Mouse (Mus musculus) urinary bladder, postnatal 25 days (tissue): ENCODE data around the gene Cntnap1.
"Not testable (repeated sequence)": the region's sequence is repeated elsewhere in the genome, so short reads cannot be mapped to it uniquely, and the experiment has no call there.

Experiments used
- DNase-seq: peaks from one replicate; pipeline ENCODE4 v3.0.0; 2022; ENCODE audit warnings: low spot score

Cntnap1 gene

DNA sequence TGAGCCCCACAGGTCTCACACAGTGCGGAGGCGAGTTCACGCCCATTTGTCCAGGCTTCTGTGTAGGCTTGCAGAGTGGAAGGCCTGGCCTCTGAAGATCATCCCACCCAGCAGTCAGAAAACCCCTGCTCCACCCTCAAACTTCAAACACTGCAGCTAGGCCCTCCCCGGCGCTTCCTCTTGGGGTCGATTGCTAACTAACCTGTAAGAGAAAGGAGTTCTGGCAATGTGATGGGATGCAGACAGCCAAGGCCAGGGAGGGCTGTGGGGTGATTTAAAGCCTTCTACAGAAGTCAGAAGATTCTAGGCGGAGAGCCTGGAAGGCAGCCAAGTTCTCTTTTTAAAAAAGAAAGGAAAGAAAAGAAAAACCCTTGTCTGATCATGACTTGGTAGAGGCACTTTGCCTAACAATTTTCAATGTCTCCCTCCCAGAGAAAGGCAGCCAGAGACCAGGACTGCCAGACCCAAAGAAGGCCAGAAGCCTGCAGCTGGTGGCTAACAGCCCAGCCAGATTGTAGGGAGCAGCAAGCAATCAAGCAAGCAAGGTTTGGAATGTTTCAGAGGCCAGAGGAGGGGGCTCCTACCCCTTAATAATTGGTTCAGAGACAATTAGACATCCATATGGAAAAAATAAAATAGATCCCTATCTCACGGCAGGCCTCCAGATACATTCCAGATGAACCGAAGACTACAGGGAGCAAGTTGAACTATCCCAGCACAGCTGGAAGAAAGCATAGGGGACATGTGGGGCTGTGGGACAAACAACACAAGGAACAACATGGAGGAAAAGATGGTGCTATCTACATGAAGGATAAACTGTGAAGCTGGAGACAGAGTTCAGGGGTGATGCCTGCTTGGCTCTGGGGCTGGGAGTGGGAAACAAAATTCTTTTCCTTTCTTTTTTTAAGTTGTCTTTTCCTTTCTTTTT is 20.9 kb upstream of the Cntnap1 start:
- no peak for DNase-seq

DNA sequence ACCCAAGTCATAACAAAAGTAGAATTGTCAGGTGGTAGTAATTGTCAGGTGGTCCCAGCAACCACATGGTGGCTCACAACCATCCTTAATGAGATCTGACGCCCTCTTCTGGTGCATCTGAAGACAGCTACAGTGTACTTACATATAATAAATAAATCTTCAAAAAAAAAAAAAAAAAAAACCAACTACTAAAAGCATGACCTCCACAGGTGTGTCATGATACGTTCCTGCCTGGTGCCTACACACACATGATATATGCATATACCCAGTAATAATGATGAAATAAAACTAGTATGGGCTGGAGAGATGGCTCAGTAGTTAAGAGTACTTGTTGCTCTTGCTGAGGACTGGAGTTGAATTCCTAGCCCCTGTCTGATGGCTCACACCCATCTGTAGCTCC is 19.3 kb upstream of the Cntnap1 start:
- no peak for DNase-seq

GRCm38 (mm10) chr11:101152825-101153224 is 17.5 kb upstream of the Cntnap1 start:
- DNase-seq: no peak

DNA sequence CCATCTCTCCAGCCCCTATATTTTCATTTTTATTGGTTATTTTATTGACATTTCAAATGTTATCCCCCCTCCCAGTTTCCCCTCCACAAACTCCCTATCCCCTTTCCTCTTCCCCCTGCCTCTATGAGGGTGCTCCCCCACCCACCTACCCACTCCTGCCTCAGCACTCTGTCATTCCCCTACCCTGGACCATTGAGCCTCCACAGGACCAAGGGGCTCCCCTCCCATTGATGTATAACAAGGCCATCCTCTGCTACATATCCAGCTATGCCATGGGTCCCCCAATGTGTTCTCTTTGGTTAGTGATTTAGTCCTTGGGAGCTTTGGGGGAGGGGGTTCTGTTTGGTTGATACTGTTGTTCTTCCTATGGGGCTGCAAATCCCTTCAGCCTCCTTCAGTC is 15.7 kb upstream of the Cntnap1 start:
- no peak for DNase-seq

DNA sequence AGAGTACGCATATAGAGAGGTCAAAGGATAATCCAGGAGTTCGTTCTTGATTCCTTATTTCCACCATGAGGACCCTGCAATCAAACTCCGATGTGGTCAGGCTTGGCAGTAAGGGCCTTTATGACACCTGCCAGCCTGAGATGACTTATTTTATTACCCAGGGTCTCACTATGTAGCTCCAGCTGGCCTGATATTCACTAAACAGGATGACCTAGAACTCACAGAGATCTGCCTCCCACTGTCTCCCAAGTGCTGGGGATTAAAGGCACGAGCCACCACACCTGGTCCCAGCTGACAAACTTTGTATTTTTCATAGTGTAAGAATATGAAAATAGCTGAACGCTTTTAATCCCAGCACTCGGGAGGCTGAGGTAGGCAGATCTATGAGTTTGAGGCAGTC is 15.2 kb upstream of the Cntnap1 start:
- no peak for DNase-seq

- no peak for DNase-seq
Observed at GRCm38 (mm10) chr11:101155728-101156371, 14.5 kb upstream of the Cntnap1 start, which contains the start of gene Tubg2. Gene Tubg2 (plus strand): TSS chr11:101155907.

DNA sequence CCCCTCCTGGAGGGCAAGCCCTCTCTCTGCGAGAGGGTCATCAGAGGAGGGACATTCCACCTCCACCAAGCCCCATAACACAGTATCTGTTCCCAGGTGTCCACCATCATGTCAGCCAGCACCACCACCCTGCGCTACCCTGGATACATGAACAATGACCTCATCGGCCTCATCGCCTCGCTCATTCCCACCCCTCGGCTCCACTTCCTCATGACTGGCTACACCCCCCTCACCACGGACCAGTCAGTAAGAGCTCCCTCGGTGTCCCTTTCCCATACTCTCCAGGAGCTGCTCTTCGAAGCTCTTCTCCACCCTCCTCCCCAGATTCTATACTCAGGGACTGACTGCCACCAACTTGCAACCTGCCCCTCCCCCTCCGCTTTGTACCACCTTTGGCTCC is 10.2 kb upstream of the Cntnap1 start:
- not testable (repeated sequence) for DNase-seq

DNA sequence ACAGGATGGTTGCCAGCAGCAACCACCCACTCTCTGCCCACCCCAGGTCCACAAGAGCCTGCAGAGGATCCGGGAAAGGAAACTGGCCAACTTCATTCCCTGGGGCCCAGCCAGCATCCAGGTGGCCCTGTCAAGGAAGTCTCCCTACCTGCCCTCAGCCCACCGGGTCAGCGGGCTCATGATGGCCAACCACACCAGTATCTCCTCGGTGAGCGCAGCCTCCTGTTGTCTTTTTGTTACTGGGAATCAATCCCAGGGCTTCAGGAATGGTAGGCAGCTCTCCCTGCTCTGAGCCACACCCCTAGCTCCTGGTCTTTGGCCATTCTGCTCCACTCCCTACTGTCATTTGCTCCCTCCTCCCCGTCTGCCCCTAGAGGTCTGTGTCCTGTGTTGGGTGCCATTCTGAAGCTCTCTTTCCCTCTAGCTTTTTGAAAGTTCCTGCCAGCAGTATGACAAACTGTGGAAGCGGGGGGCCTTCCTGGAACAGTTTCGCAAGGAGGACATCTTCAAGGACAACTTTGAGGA is 9.3 kb upstream of the Cntnap1 start:
- DNase-seq: not testable (repeated sequence)

DNA sequence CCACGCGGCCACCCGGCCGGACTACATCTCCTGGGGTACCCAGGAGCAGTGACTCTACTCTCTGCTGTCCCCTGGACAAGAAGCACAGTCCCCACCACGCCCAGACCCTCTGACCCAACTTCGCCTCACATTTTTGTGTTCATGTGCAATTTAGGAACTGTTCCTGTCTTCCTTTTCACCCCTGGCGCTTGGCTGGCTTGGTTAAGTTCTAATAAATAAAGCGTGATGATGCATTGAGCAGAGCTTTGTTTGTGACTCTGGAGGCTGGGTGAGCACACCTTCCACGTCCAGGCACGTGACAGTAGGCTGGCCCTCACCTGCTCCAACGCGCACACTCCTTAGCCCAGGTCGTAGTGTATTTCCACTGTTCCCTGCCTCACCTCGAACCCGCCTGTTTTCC is 8.8 kb upstream of the Cntnap1 start:
- DNase-seq: no peak

- no peak for DNase-seq
Observed at GRCm38 (mm10) chr11:101162301-101162700, 8.0 kb upstream of the Cntnap1 start.

- no peak for DNase-seq
Observed at GRCm38 (mm10) chr11:101162772-101163171, 7.6 kb upstream of the Cntnap1 start.

DNA sequence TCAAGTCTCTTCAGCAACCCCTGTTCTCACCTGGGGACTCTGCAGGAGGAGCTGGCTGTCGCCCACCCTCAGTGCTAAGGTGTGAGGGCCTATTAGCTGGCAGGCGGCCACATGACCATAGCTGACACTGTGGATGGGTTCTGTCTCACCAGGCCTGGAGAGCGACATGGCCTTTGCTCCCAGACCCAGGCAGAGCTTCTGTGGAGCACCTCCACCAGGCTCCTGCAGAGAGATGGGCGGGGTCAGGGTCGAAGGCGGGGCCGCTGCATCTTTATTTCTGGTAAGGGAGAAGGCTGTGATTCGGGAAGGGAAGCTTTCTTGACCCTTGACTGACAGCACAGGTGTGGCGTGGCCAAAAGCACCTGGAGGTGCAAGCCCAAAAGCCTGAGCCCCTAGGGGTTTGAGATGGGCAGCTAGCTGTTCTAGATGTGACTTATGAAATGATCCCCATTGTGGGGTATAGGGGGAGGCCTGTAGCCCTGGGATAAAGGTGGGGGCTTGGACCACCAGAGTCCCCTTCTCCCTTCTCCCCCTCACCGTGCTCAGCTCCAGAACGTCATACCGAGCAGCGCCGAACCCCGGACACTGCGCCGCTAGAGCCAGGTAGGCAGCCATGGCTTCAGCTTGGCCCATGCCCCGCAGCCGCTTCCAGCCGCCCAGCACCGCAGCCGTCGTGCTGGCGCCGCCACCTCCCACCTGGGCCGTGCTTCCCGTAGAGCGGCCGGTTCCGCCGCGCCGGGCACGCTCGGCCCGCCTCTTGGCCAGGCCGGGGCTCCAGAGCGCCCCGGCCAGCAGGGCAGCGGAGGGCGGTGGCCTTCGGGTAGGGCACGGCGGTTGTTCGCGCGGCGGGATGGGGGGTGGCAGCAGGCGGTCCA is 6.6 kb upstream of the Cntnap1 start:
- no peak for DNase-seq

DNA sequence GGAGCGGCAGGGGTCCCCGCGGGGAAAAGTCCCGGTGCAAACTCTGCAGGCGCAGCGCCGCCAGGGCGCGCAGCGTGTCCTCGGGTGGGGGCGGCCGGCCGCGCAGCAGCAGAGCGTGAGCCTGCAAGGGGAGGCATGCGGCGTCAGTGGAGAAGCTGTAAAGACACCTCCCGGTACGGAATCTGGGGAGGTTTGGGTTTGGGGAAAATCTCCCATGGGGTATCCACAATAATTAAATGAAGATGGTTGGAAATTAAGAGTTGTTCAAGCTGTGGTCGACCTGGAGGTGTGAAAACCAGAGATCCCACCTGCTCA is 6.0 kb upstream of the Cntnap1 start:
- no peak for DNase-seq

- no peak for DNase-seq
Observed at GRCm38 (mm10) chr11:101164677-101165580, 5.4 kb upstream of the Cntnap1 start.

DNA sequence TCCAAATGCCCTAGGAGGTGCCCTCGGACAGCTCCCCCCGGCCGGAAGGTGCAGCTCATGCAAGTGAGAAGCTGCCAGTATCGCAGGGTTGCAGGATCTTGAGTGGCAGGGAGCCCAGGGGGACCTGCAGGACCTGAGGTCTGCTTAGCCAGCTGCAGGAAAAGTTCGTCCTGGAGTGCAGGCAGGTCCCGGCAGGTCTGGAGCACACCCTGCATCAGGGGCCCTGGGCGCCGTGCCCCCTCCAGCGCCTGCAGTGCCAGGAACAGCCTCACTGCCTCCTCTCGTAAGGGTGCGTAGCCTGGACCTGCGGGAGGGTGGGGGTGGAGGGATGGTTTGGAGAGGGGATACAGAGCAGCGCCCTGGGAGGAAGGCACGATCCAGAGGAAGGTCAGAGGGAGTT is 4.0 kb upstream of the Cntnap1 start:
- DNase-seq: no peak

- no peak for DNase-seq
Observed at GRCm38 (mm10) chr11:101167211-101167962, 2.9 kb upstream of the Cntnap1 start.

DNA sequence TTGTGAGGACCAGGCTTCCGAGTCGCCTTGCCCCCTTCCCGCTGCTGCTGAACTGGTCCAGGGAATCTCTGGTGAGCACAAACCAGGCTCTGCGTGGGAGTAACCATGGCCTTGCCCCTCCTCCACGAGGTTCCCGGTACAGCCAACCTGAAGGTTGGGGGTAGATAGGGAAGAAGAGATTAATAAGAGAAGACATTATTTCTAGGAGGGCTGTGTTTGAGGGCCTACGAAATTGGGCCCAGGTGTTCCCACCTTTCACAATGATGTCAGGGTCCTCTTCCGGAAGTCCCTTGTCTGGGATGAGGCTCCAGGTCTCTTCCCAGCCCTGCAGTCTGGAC is 2.4 kb upstream of the Cntnap1 start:
- DNase-seq: no peak

GRCm38 (mm10) chr11:101168301-101168980 is 1.9 kb upstream of the Cntnap1 start:
- DNase-seq: no peak

DNA sequence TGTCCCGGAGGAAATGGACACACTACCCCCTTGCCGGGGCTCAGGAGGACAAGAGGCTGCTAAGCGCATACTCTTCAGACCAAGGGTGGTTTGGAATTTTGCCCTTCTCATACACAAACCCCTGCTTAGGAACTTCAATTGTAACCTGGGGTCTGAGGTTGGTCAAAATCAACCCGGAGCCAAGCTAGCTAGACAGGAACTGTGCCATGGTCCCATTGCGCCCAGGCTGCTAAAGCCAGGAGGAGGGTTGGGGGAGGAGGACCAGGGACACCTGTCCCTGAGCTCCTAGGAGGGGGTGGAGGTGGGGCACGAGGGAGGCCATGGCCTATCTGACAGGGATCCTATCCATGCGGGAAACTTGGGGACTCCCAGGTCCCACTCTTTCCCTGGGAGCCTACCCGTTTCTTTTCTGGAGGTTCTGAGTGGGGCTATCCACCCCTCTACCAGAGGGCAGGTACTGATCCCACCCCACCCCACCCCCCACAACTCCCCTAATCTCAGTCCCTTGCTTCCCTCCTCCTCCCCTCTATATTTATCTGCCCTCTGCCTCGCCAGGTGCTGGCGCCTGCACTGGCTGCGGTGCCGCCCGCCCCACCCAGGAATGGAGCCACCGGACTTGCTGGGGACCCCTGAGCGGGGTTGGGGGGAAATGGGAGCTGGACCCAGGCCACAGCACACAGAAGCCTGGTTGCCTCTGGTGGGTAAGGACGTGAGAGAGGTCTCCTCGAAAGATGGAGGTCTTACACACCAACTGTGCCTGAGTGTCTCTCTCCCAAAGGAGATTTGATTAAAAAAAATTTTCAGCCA is 819 bp upstream of the Cntnap1 start:
- DNase-seq: no peak
